ENCODE assay signal across 16 mouse cellular contexts in the genomic region with DNA sequence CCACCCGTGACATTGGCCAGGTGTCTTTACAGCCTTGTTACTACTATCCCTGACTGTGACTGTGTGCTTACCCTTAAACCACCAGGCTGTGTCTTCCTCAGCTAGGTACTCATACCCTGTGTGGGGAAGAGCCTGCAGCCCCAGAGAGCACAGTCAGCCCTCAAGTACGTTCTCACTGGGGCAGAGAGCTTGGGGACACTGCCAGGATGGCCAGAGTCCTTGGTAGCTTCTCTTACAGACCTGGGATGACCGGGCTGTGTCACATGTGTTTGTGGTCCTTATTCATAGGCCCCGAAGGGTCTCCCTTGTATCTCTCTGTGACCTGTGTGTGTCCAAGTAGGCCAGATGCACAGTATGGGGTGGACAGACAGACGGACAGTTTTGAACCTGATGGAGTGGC. TPM values are rescaled to one million over a fixed set of nuclear protein-coding genes. Genes with fewer than 3 reads are reported as not detected.
DNase-seq lines count a peak whose midpoint lies in the region; ATAC-seq and TF ChIP-seq lines count a peak whose summit lies in the region.
"Had no signal": no experiment of that assay in that cellular context is flagged by ENCODE, and none has a peak within 500 bp of the region (broad histone marks: within the 10 kb centered on the region; RNA-seq: fewer than 3 reads in every experiment).

No protein-coding gene starts in this region.

- WGBS in intestine, embryonic 14.5 days = 70% methylated on average over 5 of the region's 5 CpGs
- 79% methylated on average over 5 of the region's 5 CpGs for WGBS in intestine, postnatal 0 days
- 83% methylated on average over 5 of the region's 5 CpGs for WGBS in midbrain, embryonic 13.5 days
- 86% methylated on average over 5 of the region's 5 CpGs for WGBS in midbrain, postnatal 0 days
- WGBS in limb, embryonic 10.5 days = 85% methylated on average over 5 of the region's 5 CpGs
- WGBS in stomach, embryonic 15.5 days = 72% methylated on average over 5 of the region's 5 CpGs

- no peaks in the 10 kb centered on the region for H3K36me3 ChIP-seq in intestine, embryonic 14.5 days (ENCODE audit: control insufficient read depth, insufficient read depth, low read length)
- H3K36me3 ChIP-seq in intestine, postnatal 0 days (ENCODE audit: control insufficient read depth, insufficient read depth) = no peaks in the 10 kb centered on the region
- H3K36me3 ChIP-seq in midbrain, embryonic 13.5 days = no peaks in the 10 kb centered on the region
- no peaks in the 10 kb centered on the region for H3K36me3 ChIP-seq in midbrain, postnatal 0 days (ENCODE audit: insufficient read depth, low read length)
- 0 out of 2 replicates have a peak, but pooled peaks cover 2% of the 10 kb centered on the region for H3K36me3 ChIP-seq in limb, embryonic 10.5 days
- no peaks in the 10 kb centered on the region for H3K36me3 ChIP-seq in stomach, embryonic 15.5 days
- H3K36me3 ChIP-seq: hindbrain, embryonic 15.5 days had no signal

- H3K9me3 ChIP-seq in intestine, embryonic 14.5 days (ENCODE audit: control insufficient read depth, low read length) = no peaks in the 10 kb centered on the region
- H3K9me3 ChIP-seq in intestine, postnatal 0 days (ENCODE audit: control insufficient read depth) = no peaks in the 10 kb centered on the region
- no peaks in the 10 kb centered on the region for H3K9me3 ChIP-seq in midbrain, embryonic 13.5 days
- H3K9me3 ChIP-seq in midbrain, postnatal 0 days (ENCODE audit: low read length) = no peaks in the 10 kb centered on the region
- H3K9me3 ChIP-seq in limb, embryonic 10.5 days (replicated peaks) = no peaks in the 10 kb centered on the region
- H3K9me3 ChIP-seq in stomach, embryonic 15.5 days = no peaks in the 10 kb centered on the region
- H3K9me3 ChIP-seq: hindbrain, embryonic 15.5 days; megakaryocyte, embryonic 14.5 days had no signal

- peak overlapping the region; percentile 6; the same call in 1 of the 2 replicates for H3K4me2 ChIP-seq in intestine, embryonic 14.5 days (ENCODE audit: low read length)
- no peak overlapping the region for H3K4me2 ChIP-seq in intestine, postnatal 0 days (replicated peaks; ENCODE audit: low read depth)
- no peak overlapping the region for H3K4me2 ChIP-seq in midbrain, embryonic 13.5 days (replicated peaks)
- H3K4me2 ChIP-seq in midbrain, postnatal 0 days (ENCODE audit: low read depth, low read length, poor library complexity, severe bottlenecking) = no peak overlapping the region
- H3K4me2 ChIP-seq in stomach, embryonic 15.5 days = peak overlapping the region; percentile 23; the same call in 1 of the 2 replicates
- H3K4me2 ChIP-seq: heart, embryonic 11.5 days; hindbrain, embryonic 15.5 days had no signal

- no peak for TF ChIP-seq CTCF in intestine, postnatal 0 days (IDR thresholded peaks at IDR 0.05; ENCODE audit: low read depth)
- TF ChIP-seq CTCF in midbrain, postnatal 0 days (IDR thresholded peaks at IDR 0.05) = no peak

- no peak overlapping the region for H3K4me3 ChIP-seq in intestine, embryonic 14.5 days (ENCODE audit: low read depth, low read length)
- H3K4me3 ChIP-seq in intestine, postnatal 0 days (ENCODE audit: low read depth, low read length) = no peak overlapping the region
- H3K4me3 ChIP-seq in midbrain, embryonic 13.5 days (replicated peaks) = no peak overlapping the region
- no peak overlapping the region for H3K4me3 ChIP-seq in midbrain, postnatal 0 days (ENCODE audit: low read depth, low read length)
- H3K4me3 ChIP-seq in limb, embryonic 10.5 days = 0 out of 2 replicates have a peak overlapping the region, but pooled peaks have one; percentile 9
- no peak overlapping the region for H3K4me3 ChIP-seq in stomach, embryonic 15.5 days (replicated peaks)
- H3K4me3 ChIP-seq: hindbrain, embryonic 15.5 days; left cerebral cortex, adult 2 months; megakaryocyte, embryonic 14.5 days had no signal

- peak overlapping the region; percentile 20; the same call in 1 of the 2 replicates for H3K27ac ChIP-seq in intestine, embryonic 14.5 days (ENCODE audit: low read depth)
- no peak overlapping the region for H3K27ac ChIP-seq in intestine, postnatal 0 days (ENCODE audit: low read depth, low read length)
- no peak overlapping the region for H3K27ac ChIP-seq in midbrain, embryonic 13.5 days
- no peak overlapping the region for H3K27ac ChIP-seq in midbrain, postnatal 0 days (ENCODE audit: low read depth, low read length)
- peak overlapping the region; percentile 84 for H3K27ac ChIP-seq in limb, embryonic 10.5 days
- peak overlapping the region; percentile 75 for H3K27ac ChIP-seq in stomach, embryonic 15.5 days
- H3K27ac ChIP-seq: hindbrain, embryonic 15.5 days; left cerebral cortex, adult 2 months; liver, embryonic 14.5 days had no signal

- H3K4me1 ChIP-seq in intestine, embryonic 14.5 days (replicated peaks; ENCODE audit: control insufficient read depth, insufficient read depth, low read length) = peaks cover 69% of the 10 kb centered on the region
- H3K4me1 ChIP-seq in intestine, postnatal 0 days (replicated peaks; ENCODE audit: control insufficient read depth, insufficient read depth, low read length) = peaks cover 7% of the 10 kb centered on the region; the same call in 1 of the 2 replicates
- H3K4me1 ChIP-seq in midbrain, embryonic 13.5 days (replicated peaks) = peaks cover 56% of the 10 kb centered on the region
- H3K4me1 ChIP-seq in midbrain, postnatal 0 days (ENCODE audit: insufficient read depth, low read length) = peaks cover 5% of the 10 kb centered on the region; the same call in 1 of the 2 replicates
- peaks cover 99% of the 10 kb centered on the region for H3K4me1 ChIP-seq in limb, embryonic 10.5 days
- H3K4me1 ChIP-seq in stomach, embryonic 15.5 days = peaks cover 59% of the 10 kb centered on the region

- H3K9ac ChIP-seq in intestine, embryonic 14.5 days (ENCODE audit: low read length) = no peak overlapping the region
- H3K9ac ChIP-seq in intestine, postnatal 0 days (ENCODE audit: low read depth, low read length) = no peak overlapping the region
- 0 out of 2 replicates have a peak overlapping the region, but pooled peaks have one; percentile 10 for H3K9ac ChIP-seq in midbrain, embryonic 13.5 days (replicated peaks)
- H3K9ac ChIP-seq in midbrain, postnatal 0 days (replicated peaks; ENCODE audit: low read length, poor library complexity, severe bottlenecking) = no peak overlapping the region
- no peak overlapping the region for H3K9ac ChIP-seq in stomach, embryonic 15.5 days
- H3K9ac ChIP-seq: hindbrain, embryonic 15.5 days; liver, embryonic 14.5 days had no signal

- no peak for ATAC-seq in intestine, embryonic 14.5 days (replicated peaks; ENCODE audit: low FRiP score, low TSS enrichment, low read depth)
- no peak for ATAC-seq in intestine, postnatal 0 days
- no peak for ATAC-seq in midbrain, embryonic 13.5 days
- no peak for ATAC-seq in midbrain, postnatal 0 days (ENCODE audit: low FRiP score)
- no peak for ATAC-seq in stomach, embryonic 15.5 days (ENCODE audit: insufficient read depth, low FRiP score, low read depth)
- ATAC-seq: Patski had no signal

- no peak for DNase-seq in intestine, embryonic 14.5 days (ENCODE audit: low spot score)
- DNase-seq in midbrain, postnatal 0 days (ENCODE audit: low spot score) = no peak
- no peak for DNase-seq in limb, embryonic 10.5 days (ENCODE audit: low spot score)
- DNase-seq in urinary bladder, adult 2 months (ENCODE audit: low spot score) = no peak
- DNase-seq in frontal cortex, postnatal 14 days (ENCODE audit: low spot score in 2 of 2) = no peak
- DNase-seq: adrenal gland, postnatal 10 days; cerebellum, postnatal 25 days had no signal

- H3K27me3 ChIP-seq in intestine, embryonic 14.5 days (replicated peaks; ENCODE audit: control insufficient read depth, insufficient read depth, low read length) = no peaks in the 10 kb centered on the region
- no peaks in the 10 kb centered on the region for H3K27me3 ChIP-seq in intestine, postnatal 0 days (replicated peaks; ENCODE audit: control insufficient read depth, insufficient read depth, low read length)
- 0 out of 2 replicates have a peak, but pooled peaks cover 12% of the 10 kb centered on the region for H3K27me3 ChIP-seq in midbrain, embryonic 13.5 days
- no peaks in the 10 kb centered on the region; the same call in 1 of the 2 replicates for H3K27me3 ChIP-seq in midbrain, postnatal 0 days (ENCODE audit: insufficient read depth, low read length)
- no peaks in the 10 kb centered on the region for H3K27me3 ChIP-seq in limb, embryonic 10.5 days (ENCODE audit: low read depth, poor library complexity, severe bottlenecking)
- H3K27me3 ChIP-seq in stomach, embryonic 15.5 days (replicated peaks) = no peaks in the 10 kb centered on the region
- H3K27me3 ChIP-seq: Patski had no signal

RNA-seq across cellular contexts. Expression of gene Gse1, which starts 32.4 kb away (rescaled TPM):
- 13.3 and 16.7 TPM in 2 replicates for polyA plus RNA-seq in intestine, embryonic 14.5 days (2014; fragmentation: Nextera tagmentation; extraction: Ambion mirVana)
- 6.4 and 7.8 TPM in 2 replicates for polyA plus RNA-seq in intestine, postnatal 0 days (2015; fragmentation: Nextera tagmentation; extraction: Ambion mirVana)
- polyA plus RNA-seq in midbrain, embryonic 13.5 days (2015; fragmentation: Nextera tagmentation; extraction: Ambion mirVana) = 22.3 and 22.5 TPM in 2 replicates
- 47.3 and 51.3 TPM in 2 replicates for total RNA-seq in midbrain, postnatal 0 days (2014; rRNA removed)
- 9.9 and 12.4 TPM in 2 replicates for polyA plus RNA-seq in midbrain, postnatal 0 days (2015; fragmentation: Nextera tagmentation; extraction: Ambion mirVana)
- polyA plus RNA-seq in limb, embryonic 10.5 days (2016; fragmentation: Nextera tagmentation; extraction: Ambion mirVana) = 6.7 and 8.1 TPM in 2 replicates
- polyA plus RNA-seq in stomach, embryonic 15.5 days (2015; fragmentation: Nextera tagmentation; extraction: Ambion mirVana) = 9.6 and 10.8 TPM in 2 replicates
- polyA plus RNA-seq in urinary bladder, adult 2 months (2012; rRNA removed) = 27.5 and 30.2 TPM in 2 replicates

Comparison
In these comparisons a context has a peak if more than half of its experiments do, and no peak if none do; other contexts are left out.
1. H3K27ac ChIP-seq: peak in intestine, embryonic 14.5 days (single experiment), limb, embryonic 10.5 days (single experiment) and stomach, embryonic 15.5 days (single experiment); none in intestine, postnatal 0 days (single experiment), midbrain, embryonic 13.5 days (single experiment) and midbrain, postnatal 0 days (single experiment).
2. H3K4me2 ChIP-seq: peak in intestine, embryonic 14.5 days (single experiment) and stomach, embryonic 15.5 days (single experiment); none in intestine, postnatal 0 days (single experiment), midbrain, embryonic 13.5 days (single experiment) and midbrain, postnatal 0 days (single experiment).